Mouse (Mus musculus): ENCODE results near the gene Apom. TPM values are rescaled to one million over a fixed set of nuclear protein-coding genes. Genes with fewer than 3 reads are reported as not detected.
"Not testable (repeated sequence)": the region's sequence is repeated elsewhere in the genome, so short reads cannot be mapped to it uniquely, and the experiment has no call there.

The Apom gene
- polyA plus RNA-seq, 1 experiment from 2014 or later = 0.99 TPM

DNA sequence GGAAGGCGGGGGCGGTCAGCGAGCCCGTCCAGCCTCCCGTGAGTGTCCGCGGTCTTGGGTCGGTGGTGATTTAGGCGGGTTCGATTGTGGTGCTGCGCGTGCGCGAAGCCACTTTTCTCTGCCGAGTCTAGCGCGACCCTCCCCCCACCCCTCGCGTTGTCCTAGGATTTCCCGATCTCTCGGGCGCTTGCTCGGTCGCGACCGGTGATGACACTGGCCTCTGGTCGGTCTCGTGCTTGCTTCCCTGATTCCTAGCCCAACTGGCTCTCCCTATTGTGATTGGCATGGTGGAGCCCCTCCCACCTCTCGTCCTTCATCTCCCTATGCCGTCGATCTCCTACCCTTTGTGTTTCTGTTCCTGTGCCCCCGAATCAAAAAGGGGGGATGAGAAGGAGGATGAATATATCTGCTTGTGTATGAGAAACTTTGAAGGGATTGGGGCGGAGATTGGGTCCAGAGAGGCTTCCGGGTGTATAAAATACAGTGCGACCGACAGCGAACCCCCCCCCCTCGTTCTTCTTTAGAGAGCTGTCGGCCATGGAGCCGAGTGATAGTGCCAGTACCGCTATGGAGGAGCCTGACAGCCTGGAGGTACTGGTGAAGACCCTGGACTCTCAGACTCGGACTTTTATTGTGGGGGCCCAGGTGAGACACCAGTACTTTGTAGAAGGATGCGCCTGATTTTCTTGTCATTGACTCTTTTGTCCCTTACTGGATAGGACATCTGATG is 3.9 kb upstream of the Apom start:
- peak overlapping the region; percentile 82 for H3K4me2 ChIP-seq
- peaks cover 28% of the 10 kb centered on the region for H3K4me1 ChIP-seq
- peak overlapping the region; percentile 79 for H3K4me3 ChIP-seq
- no peaks in the 10 kb centered on the region for H3K9me3 ChIP-seq (replicated peaks)
- H3K27ac ChIP-seq = peak overlapping the region; percentile 95
- ATAC-seq = peak; percentile 71
- peak overlapping the region; percentile 87 for H3K9ac ChIP-seq
- no peaks in the 10 kb centered on the region for H3K27me3 ChIP-seq
- H3K36me3 ChIP-seq (ENCODE audit: poor library complexity, severe bottlenecking) = peaks cover 29% of the 10 kb centered on the region
- WGBS = under 1% methylated on average over 43 of the region's 43 CpGs

DNA sequence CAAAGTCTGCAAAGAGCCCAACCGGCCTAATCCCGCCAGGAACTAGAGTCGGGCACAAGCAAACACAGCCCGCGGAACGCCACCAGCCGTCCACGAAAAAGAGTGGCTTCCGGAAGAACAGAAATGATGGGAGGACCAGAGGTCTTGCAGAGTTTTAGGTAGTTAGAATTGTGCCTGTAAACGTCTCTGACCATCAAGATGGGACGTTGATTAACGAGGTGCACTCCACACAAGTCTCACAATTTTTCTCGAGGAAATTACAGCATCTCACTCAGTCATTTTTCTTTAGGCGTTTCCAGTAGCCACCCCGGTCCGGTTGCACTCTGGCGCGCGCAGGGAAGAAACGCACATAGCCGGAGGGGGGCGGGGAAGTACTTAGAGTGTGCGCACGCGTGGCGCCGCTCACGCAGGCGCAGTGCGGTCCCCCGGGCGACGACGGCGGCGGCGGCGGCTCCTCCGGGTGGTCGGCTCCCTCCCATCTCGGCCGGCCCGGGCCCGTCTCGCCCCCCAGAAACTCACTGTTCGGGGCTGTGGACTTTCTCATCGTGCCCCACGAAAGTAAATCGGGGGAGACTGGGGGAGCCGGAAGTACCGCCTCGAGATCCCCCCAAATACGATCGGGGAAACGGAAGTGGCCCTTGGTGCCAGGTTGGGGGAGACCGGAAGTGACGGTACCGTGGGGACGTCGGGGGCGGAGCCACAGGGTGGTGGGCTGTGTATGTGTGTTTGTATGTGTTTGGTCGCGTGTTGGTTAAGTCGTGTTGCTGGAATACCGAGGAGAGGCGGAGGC is 3.1 kb upstream of the Apom start, which contains the start of gene Bag6:
Gene Bag6, plus strand, starts transcription at position 378 of the 790 bp plus-strand sequence.
- peak; percentile 94 for ATAC-seq
- Histone ChIP-seq H3K4me2 (peak within 1 kb of the TSS; percentile 82), H3K9me3 (replicated peaks) (no peaks in the 10 kb centered on the region), H3K4me3 (peak within 1 kb of the TSS; percentile 79), H3K9ac (peak within 1 kb of the TSS; percentile 87), H3K4me1 (peaks cover 28% of the 10 kb centered on the region), H3K27me3 (no peaks in the 10 kb centered on the region), H3K36me3 (ENCODE audit: poor library complexity, severe bottlenecking) (peaks cover 21% of the 10 kb centered on the region), H3K27ac (peak within 1 kb of the TSS; percentile 95)
- WGBS = under 1% methylated on average over 66 of the region's 66 CpGs

DNA sequence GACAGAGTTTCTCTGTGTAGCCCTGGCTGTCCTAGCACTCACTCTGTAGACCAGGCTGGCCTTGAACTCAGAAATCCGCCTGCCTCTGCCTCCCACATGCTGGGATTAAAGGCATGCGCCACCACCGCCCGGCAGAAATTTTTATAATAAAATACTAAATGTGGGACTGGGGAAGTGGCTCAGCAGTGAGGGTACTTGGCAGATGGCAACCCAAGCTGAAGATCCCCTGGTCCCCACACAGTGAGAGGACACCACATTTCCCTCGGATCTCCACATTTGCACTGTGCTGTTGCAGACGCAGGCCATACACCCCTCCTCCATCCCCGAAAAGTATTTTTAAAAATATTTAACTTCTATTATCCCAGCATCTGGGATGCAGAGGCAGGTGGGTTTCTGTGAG is 1.7 kb upstream of the Apom start:
- Histone ChIP-seq H3K4me2 (no peak overlapping the region), H3K27ac (no peak overlapping the region), H3K4me1 (peaks cover 24% of the 10 kb centered on the region), H3K36me3 (ENCODE audit: poor library complexity, severe bottlenecking) (peaks cover 13% of the 10 kb centered on the region), H3K9ac (no peak overlapping the region), H3K27me3 (no peaks in the 10 kb centered on the region), H3K4me3 (no peak overlapping the region), H3K9me3 (replicated peaks) (no peaks in the 10 kb centered on the region)
- ATAC-seq = no peak
- 97% methylated on average over 7 of the region's 7 CpGs for WGBS

DNA sequence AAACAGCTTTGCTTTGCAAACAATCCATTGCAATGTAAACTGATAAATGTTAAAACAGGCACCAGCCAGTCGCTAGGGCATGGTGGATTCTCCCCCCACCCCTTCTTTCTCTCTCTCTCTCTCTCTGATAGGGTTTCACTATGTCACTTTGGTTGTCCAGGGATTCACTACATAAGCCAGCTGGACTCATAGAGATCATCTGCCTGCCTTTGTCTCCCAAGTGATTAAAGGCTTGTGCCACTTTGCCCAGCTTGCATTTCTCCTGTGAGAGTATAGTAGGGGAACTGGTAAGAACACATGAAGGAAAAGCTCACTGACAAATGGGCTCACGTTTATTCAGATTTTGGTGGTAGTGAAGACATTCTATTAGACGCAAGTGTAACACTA is 317 bp upstream of the Apom start:
- H3K4me1 ChIP-seq = peaks cover 17% of the 10 kb centered on the region
- no peak overlapping the region for H3K27ac ChIP-seq
- H3K4me3 ChIP-seq = no peak overlapping the region
- H3K36me3 ChIP-seq (ENCODE audit: poor library complexity, severe bottlenecking) = peaks cover 13% of the 10 kb centered on the region
- WGBS = 75% methylated on average over 3 of the region's 3 CpGs
- no peak overlapping the region for H3K4me2 ChIP-seq
- H3K9ac ChIP-seq = no peak overlapping the region
- no peaks in the 10 kb centered on the region for H3K27me3 ChIP-seq
- H3K9me3 ChIP-seq (replicated peaks) = no peaks in the 10 kb centered on the region
- no peak for ATAC-seq

DNA sequence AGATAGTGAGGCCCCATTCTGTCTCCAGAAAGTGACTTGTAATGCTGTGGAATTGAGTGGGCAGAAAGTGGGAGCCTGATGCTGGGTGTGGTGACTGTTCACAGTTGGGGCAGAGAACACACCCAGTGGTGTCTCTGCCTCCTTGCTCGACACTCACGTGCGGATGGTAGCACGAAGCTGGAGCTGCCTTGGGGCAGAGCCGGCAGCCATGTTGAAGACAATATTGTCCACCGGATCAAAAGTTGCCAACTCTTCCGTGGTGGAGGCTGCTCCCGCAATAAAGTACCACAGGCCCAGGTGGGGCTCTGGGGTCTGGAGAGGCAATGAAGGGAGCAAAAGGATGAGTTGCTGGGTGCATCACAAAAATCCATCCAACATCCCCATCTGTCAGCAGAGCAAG is 812 bp downstream of the Apom start:
- peaks cover 18% of the 10 kb centered on the region for H3K4me1 ChIP-seq
- H3K9ac ChIP-seq = no peak overlapping the region
- no peaks in the 10 kb centered on the region for H3K27me3 ChIP-seq
- ATAC-seq = no peak
- H3K36me3 ChIP-seq (ENCODE audit: poor library complexity, severe bottlenecking) = peaks cover 13% of the 10 kb centered on the region
- WGBS = 91% methylated on average over 8 of the region's 8 CpGs
- no peak overlapping the region for H3K4me2 ChIP-seq
- H3K27ac ChIP-seq = no peak overlapping the region
- no peaks in the 10 kb centered on the region for H3K9me3 ChIP-seq (replicated peaks)
- no peak overlapping the region for H3K4me3 ChIP-seq

DNA sequence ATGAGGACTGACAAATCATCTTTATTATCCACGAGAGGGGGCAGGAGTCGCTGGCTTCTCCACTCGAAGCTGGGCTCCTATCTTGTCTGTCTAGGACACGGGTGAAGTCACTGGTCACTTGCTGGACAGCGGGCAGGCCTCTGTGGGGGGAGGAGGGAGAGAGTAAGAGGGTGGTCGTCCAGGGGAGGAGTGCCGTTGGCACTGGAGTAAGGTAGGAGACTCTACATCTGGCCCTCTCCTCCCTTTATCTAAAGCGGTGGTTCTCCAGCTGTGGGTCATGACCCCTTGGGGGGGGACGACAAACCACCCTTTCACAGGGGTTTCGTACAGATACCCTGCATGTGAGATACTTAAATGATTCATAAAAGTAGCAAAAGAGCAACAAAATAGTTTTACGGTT is 2.9 kb downstream of the Apom start:
- H3K9me3 ChIP-seq (replicated peaks) = no peaks in the 10 kb centered on the region
- no peak overlapping the region for H3K27ac ChIP-seq
- peaks cover 29% of the 10 kb centered on the region for H3K4me1 ChIP-seq
- no peaks in the 10 kb centered on the region for H3K27me3 ChIP-seq
- H3K9ac ChIP-seq = no peak overlapping the region
- H3K4me3 ChIP-seq = no peak overlapping the region
- H3K4me2 ChIP-seq = no peak overlapping the region
- ATAC-seq = no peak
- 78% methylated on average over 11 of the region's 11 CpGs for WGBS
- H3K36me3 ChIP-seq (ENCODE audit: poor library complexity, severe bottlenecking) = peaks cover 25% of the 10 kb centered on the region

DNA sequence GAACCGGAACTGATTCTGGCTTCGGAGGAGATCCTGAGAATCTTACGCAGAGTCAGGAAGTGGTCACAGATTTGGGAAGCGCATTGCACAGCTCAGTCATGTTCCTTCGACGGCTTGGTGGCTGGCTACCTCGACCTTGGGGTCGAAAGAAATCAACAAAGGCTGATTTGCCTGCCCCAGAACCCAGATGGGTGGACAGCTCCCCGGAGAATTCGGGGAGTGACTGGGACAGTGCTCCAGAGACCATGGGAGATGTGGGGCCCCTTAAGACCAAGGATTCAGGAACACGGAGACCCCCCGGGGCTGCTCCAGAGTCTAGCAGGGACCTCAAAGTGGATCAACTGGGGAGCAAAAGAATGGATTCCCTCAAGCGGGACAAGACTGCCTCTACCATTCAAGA is 4.8 kb downstream of the Apom start:
- 75% methylated on average over 13 of the region's 13 CpGs for WGBS
- H3K4me1 ChIP-seq = peaks cover 38% of the 10 kb centered on the region
- H3K4me3 ChIP-seq = peak overlapping the region; percentile 68
- no peak overlapping the region for H3K27ac ChIP-seq
- H3K27me3 ChIP-seq = no peaks in the 10 kb centered on the region
- peak overlapping the region; percentile 86 for H3K4me2 ChIP-seq
- ATAC-seq = no peak
- peaks cover 36% of the 10 kb centered on the region for H3K36me3 ChIP-seq (ENCODE audit: poor library complexity, severe bottlenecking)
- no peaks in the 10 kb centered on the region for H3K9me3 ChIP-seq (replicated peaks)
- peak overlapping the region; percentile 87 for H3K9ac ChIP-seq

DNA sequence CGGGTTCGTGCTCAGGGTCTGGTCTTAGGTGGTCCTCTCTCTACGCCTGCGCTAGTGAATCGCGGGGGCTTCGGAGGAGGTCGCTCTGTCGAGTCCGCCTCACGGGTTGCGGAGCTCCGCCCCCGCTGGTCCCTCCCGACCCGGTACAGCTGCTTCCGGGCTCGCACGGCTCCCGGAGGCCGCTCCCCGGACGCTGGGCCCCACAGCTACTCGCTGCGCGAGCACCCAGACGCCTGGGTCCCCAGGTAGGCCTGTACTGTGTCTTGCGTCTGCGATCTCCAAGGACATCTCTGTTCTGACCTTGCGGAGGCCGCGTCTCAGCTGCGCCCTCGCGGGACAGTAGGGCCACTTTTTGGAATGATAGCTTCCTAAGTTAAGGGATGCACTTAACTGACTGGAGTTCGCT is 5.6 kb downstream of the Apom start, which contains the start of gene D17H6S53E:
Gene D17H6S53E, plus strand, starts transcription at position 168 of the 406 bp plus-strand sequence.
- peak within 1 kb of the TSS; percentile 87 for H3K9ac ChIP-seq
- under 1% methylated on average over 36 of the region's 36 CpGs for WGBS
- peak; percentile 44 for ATAC-seq

DNA sequence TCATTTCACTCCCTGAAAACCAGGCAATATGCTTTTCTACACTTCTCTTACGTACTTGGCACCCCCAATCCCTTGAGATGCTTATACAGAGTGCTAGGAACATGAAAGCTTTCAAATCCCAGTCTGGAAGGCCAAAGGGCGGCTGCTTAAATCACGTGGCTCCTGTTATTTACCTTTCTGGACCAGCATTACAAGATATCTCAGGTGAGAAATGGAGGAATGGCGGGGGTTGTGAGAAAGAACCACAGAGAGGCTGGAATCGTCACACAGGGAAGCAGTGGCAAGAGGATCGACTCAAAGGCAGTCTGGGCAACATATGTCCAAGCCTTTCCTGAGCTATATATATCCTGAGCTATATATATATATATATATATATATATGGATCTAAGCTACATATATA is 6.3 kb downstream of the Apom start:
- peak overlapping the region; percentile 72; the same call in 1 of the 2 replicates for H3K27ac ChIP-seq
- H3K36me3 ChIP-seq (ENCODE audit: poor library complexity, severe bottlenecking) = peaks cover 36% of the 10 kb centered on the region
- peaks cover 39% of the 10 kb centered on the region for H3K4me1 ChIP-seq
- peak overlapping the region; percentile 68 for H3K4me3 ChIP-seq
- H3K4me2 ChIP-seq = peak overlapping the region; percentile 86
- WGBS = 34% methylated on average over 6 of the region's 6 CpGs
- no peaks in the 10 kb centered on the region for H3K9me3 ChIP-seq (replicated peaks)
- peak overlapping the region; percentile 87 for H3K9ac ChIP-seq
- H3K27me3 ChIP-seq = no peaks in the 10 kb centered on the region
- ATAC-seq = no peak

More for the DNA sequence above, 5.6 kb downstream of the Apom start, which contains the start of gene D17H6S53E:
- peak within 1 kb of the TSS; percentile 86 for H3K4me2 ChIP-seq
- peak within 1 kb of the TSS; percentile 68 for H3K4me3 ChIP-seq
- peaks cover 36% of the 10 kb centered on the region for H3K36me3 ChIP-seq (ENCODE audit: poor library complexity, severe bottlenecking)
- H3K27ac ChIP-seq = peak within 1 kb of the TSS; percentile 72
- H3K4me1 ChIP-seq = peaks cover 38% of the 10 kb centered on the region
- H3K27me3 ChIP-seq = no peaks in the 10 kb centered on the region
- H3K9me3 ChIP-seq (replicated peaks) = no peaks in the 10 kb centered on the region

DNA sequence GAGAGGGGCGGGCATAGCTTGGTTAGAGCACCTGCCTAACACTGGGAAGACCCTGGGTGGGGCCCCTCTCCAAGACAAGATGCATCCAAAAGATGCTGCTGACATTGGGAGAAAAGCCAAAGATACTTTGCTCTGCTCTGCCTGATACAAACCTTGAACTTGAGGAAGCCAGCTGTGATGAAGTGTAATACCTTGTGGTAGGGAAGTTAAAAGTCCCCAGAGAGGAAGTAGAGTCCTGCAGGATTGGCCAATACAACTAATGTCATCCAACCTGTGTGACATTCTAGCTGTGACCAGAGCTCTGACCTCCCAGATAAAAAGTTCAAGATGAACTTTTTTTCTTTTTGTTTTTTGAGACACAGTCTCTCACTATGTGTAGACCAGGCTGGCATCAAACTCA is 6.8 kb downstream of the Apom start:
- Histone ChIP-seq H3K4me3 (0 out of 2 replicates have a peak overlapping the region, but pooled peaks have one; percentile 68), H3K36me3 (ENCODE audit: poor library complexity, severe bottlenecking) (peaks cover 36% of the 10 kb centered on the region), H3K27me3 (no peaks in the 10 kb centered on the region), H3K9ac (0 out of 2 replicates have a peak overlapping the region, but pooled peaks have one; percentile 87), H3K9me3 (replicated peaks) (no peaks in the 10 kb centered on the region), H3K4me1 (peaks cover 44% of the 10 kb centered on the region), H3K27ac (no peak overlapping the region), H3K4me2 (0 out of 2 replicates have a peak overlapping the region, but pooled peaks have one; percentile 86)
- ATAC-seq = no peak
- 100% methylated on average over 1 of the region's 1 CpGs for WGBS

DNA sequence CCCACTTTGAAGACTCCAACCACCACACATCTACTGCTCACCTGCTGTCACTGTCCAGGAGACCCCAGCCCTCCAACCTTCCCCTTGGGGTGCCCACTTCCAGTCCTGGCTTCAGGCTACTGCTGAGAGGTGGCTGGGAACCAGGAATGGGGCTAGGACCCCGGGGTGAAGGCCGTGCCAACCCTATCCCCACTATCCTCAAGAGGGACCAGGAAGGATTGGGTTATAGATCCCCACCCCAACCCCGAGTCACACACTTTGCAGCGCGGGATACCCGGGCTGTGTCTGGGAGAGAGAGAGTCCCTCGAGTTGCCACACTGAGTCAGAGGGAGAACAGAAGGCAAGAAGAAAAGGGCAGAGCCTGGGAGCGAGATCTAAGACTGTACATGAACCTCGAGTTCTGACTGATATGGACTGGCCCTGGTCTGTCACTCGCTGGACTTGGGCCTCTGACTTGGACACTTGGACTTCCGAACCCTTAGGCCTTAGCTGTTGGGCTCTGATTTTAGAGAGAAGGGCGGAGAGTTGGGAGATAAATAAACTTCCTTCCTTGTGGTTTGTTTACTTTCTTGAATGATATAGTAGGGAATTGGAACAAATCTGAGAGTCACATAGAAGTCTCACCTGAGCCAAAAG is 7.5 kb downstream of the Apom start:
- H3K4me1 ChIP-seq = peaks cover 50% of the 10 kb centered on the region
- 97% methylated on average over 12 of the region's 12 CpGs for WGBS
- not testable (repeated sequence) for H3K9ac ChIP-seq

DNA sequence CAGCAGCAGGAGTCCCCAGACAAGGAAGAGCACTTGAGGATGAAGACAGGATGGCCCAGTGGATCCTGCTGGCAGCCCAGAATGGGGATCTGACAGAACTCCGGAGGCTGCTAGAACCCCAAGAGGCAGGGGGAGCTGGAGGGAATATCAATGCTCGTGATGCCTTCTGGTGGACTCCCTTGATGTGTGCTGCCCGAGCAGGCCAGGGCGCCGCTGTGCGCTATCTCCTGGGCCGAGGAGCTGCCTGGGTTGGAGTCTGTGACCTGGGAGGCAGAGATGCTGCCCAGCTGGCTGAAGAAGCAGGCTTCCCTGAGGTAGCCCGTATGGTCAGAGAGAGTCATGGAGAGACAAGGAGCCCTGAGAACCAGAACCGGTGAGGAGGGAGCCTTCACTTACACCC is 8.6 kb downstream of the Apom start:
- not testable (repeated sequence) for H3K9me3 ChIP-seq (replicated peaks); H3K4me3 ChIP-seq; H3K27ac ChIP-seq; H3K27me3 ChIP-seq; H3K4me2 ChIP-seq; H3K9ac ChIP-seq; ATAC-seq
- 92% methylated on average over 9 of the region's 9 CpGs for WGBS
- H3K36me3 ChIP-seq (ENCODE audit: poor library complexity, severe bottlenecking) = peaks cover 39% of the 10 kb centered on the region
- H3K4me1 ChIP-seq = peaks cover 50% of the 10 kb centered on the region

More for the DNA sequence above, 7.5 kb downstream of the Apom start:
- H3K4me2 ChIP-seq; H3K27ac ChIP-seq; H3K4me3 ChIP-seq; ATAC-seq; H3K9me3 ChIP-seq (replicated peaks); H3K27me3 ChIP-seq: not testable (repeated sequence)
- peaks cover 36% of the 10 kb centered on the region for H3K36me3 ChIP-seq (ENCODE audit: poor library complexity, severe bottlenecking)
